Mouse (Mus musculus) heart, embryonic 13.5 days (tissue): Measurements from ENCODE around the gene Ppp1r27. TPM values are rescaled to one million over a fixed set of nuclear protein-coding genes. Genes with fewer than 3 reads are reported as not detected.
A peak's percentile ranks its signal among the peaks of the same experiment; 100 is the strongest.

Source experiments
- ATAC-seq: fragments of 200-750 bp; cut with Nextera tagmentation; 2 replicates; pipeline ENCODE4 v1.8.0; 2017; ENCODE audit warnings: moderate TSS enrichment; ENCODE audit not compliant: insufficient number of reproducible peaks, low FRiP score, low TSS enrichment; ENCODE audit errors: extremely low read depth
- H3K27ac ChIP-seq: fragments of 300-500 bp; sonication (generic); replicated peaks from 2 replicates; pipeline ENCODE4 v1.5.1; 2015; ENCODE audit warnings: moderate library complexity, mild to moderate bottlenecking, inconsistent platforms
- H3K27me3 ChIP-seq: fragments of 300-500 bp; sonication (generic); replicated peaks from 2 replicates; pipeline ENCODE4 v1.6.1; 2015; ENCODE audit warnings: mild to moderate bottlenecking, inconsistent platforms
- H3K36me3 ChIP-seq: fragments of 300-500 bp; sonication (generic); 2 replicates; pipeline ENCODE4 v1.6.1; 2015; ENCODE audit warnings: mild to moderate bottlenecking, inconsistent platforms
- H3K4me1 ChIP-seq: fragments of 300-500 bp; sonication (generic); 2 replicates; pipeline ENCODE4 v1.6.1; 2015; ENCODE audit warnings: inconsistent platforms
- H3K4me2 ChIP-seq: fragments of 300-500 bp; sonication (generic); 2 replicates; pipeline ENCODE4 v1.6.1; 2015; ENCODE audit warnings: inconsistent platforms, mild to moderate bottlenecking, moderate library complexity
- H3K4me3 ChIP-seq: fragments of 300-500 bp; sonication (generic); 2 replicates; pipeline ENCODE4 v1.5.1; 2015; ENCODE audit warnings: moderate library complexity, mild to moderate bottlenecking, inconsistent platforms
- H3K9ac ChIP-seq: fragments of 300-500 bp; sonication (generic); 2 replicates; pipeline ENCODE4 v1.6.1; 2015; ENCODE audit warnings: inconsistent platforms, mild to moderate bottlenecking, moderate library complexity
- H3K9me3 ChIP-seq: fragments of 300-500 bp; sonication (generic); 2 replicates; pipeline ENCODE4 v1.6.1; 2016; ENCODE audit warnings: inconsistent platforms
- WGBS: fragments of 180-500 bp; shearing (Covaris S2); methylation state at CpG from one replicate; pipeline ENCODE4 v1.1.7; 2015; ENCODE audit warnings: mixed read lengths; 5-methylcytosine and 5-hydroxymethylcytosine counted together
- polyA plus RNA-seq: library from polyadenylated mRNA; unstranded; fragments of >200 nt; fragmentation: Nextera tagmentation; extraction: Ambion mirVana; gene quantifications from 2 replicates; pipeline ENCODE4 v1.2.1, GENCODE M21; 2015

Gene Ppp1r27
- polyA plus RNA-seq, 1 experiment from 2014 or later, result not detected

DNA sequence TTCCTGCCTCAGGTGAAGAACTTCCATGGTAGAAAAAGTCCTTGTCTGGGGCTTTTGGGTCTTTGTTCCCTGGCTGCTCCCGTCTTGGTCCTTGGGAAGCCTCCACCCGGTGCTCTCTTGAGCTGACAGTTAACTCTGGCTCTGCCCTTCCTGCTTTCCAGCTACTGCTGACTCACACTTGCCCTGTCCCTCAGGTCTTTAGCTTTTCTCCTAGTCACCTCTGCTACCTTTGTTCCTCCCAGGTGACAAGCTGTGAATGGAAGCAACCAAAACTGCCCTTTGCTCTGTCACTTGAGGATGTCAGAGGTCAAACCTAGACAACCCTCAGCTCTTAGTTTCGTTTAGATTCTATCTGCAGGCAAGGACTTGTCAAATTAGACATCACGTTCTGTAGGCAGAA lies 41.0 kb downstream of the Ppp1r27 start:
- Histone ChIP-seq H3K9ac (peak overlapping the region; percentile 80), H3K36me3 (no peaks in the 10 kb centered on the region), H3K4me2 (peak overlapping the region; percentile 69), H3K27ac (peak overlapping the region; percentile 41; the same call in 1 of the 2 replicates), H3K9me3 (no peaks in the 10 kb centered on the region), H3K4me1 (peaks cover 13% of the 10 kb centered on the region), H3K27me3 (no peaks in the 10 kb centered on the region), H3K4me3 (no peak overlapping the region)
- ATAC-seq, result no peak
- WGBS, result 34% methylated on average over 4 of the region's 4 CpGs

DNA sequence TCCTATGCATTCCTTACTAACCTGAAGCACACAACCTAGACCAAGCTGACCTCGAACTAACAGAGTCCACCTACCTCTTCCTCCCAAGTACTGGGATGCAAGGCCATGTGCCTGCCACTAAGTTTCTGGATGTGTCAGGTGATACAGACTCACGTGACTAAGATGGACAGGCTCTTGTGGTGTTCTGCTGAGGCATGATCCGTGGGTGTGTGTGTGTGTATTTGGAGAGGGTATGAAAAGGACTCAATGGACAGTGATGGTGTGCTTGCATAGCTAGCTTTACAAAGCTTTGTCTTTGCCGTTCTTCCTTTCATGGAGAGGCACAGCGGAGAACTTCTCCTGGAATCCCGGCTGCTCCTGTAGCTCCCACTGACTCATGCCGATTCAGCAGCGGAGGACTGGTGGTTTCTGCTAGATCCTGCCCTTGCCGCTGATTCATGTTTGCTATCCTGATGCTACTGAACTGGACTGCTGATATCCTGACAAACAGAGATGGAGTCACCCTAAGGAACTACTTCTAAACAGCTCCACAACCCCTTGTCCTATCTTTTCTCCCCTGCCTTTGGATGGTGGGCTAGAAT lies 42.6 kb downstream of the Ppp1r27 start:
- WGBS, result 77% methylated on average over 9 of the region's 9 CpGs
- no peaks in the 10 kb centered on the region for H3K9me3 ChIP-seq
- H3K36me3 ChIP-seq, result no peaks in the 10 kb centered on the region
- H3K4me3 ChIP-seq, result no peak overlapping the region
- no peak for ATAC-seq
- no peaks in the 10 kb centered on the region for H3K27me3 ChIP-seq
- H3K4me2 ChIP-seq, result no peak overlapping the region
- peaks cover 13% of the 10 kb centered on the region for H3K4me1 ChIP-seq
- no peak overlapping the region for H3K27ac ChIP-seq
- no peak overlapping the region for H3K9ac ChIP-seq

DNA sequence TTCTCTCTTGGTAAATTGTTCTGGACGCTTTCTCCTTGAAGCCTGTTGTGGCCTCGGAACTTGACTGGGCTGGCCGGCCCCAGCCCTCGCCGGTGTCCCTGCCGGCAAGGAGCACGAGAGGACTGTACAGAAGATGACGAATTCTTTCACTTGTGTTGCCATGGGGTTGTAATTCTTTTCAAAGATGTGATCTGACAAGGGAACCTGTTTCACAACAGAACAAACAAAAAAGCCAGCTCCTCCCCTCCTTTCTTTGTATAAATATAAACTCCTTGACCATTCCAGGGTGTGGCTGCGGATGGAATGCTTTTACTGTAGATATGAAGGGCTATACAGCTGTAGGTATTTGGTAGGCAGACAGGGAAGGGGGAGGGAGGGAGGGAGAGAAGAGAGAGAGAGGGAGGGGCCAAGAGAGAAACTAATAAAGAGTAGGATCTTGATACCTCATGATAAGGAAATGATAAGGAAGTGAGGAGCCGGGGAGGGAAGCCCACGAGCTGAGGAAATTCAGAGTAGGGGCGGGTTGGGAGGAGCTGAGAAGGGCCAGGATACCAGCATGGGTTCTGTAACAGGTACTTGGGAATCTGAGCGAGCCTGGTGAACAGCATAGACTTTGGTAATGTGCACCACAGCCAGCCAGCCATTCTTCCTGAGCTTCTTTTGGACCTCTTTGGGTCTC lies 43.2 kb downstream of the Ppp1r27 start:
- Histone ChIP-seq H3K9me3 (no peaks in the 10 kb centered on the region), H3K4me2 (no peak overlapping the region), H3K9ac (no peak overlapping the region), H3K27ac (no peak overlapping the region; the same call in 1 of the 2 replicates), H3K36me3 (no peaks in the 10 kb centered on the region), H3K27me3 (no peaks in the 10 kb centered on the region), H3K4me3 (no peak overlapping the region), H3K4me1 (peaks cover 13% of the 10 kb centered on the region)
- 63% methylated on average over 13 of the region's 13 CpGs for WGBS
- ATAC-seq, result no peak

DNA sequence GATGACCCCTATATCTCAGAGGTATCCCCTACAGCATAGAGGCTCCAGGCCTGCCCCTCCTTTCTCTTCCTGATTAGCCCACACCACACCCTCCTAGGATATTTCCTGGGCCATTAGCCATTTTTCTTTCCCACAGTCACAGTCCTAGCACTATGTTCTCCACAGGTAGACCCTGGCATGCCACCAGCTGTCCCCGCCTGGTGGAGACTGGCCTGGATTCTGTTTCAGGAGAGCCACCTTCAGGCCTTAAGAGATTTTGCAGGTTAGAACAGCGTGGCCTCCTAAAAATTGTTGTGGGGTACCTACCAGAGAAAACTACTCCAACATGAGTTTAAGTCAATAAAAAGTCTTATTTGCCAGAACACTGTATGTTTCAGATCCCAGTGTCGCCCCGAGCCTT lies 44.0 kb downstream of the Ppp1r27 start:
- 63% methylated on average over 4 of the region's 4 CpGs for WGBS
- Histone ChIP-seq H3K27ac (no peak overlapping the region), H3K36me3 (no peaks in the 10 kb centered on the region), H3K27me3 (no peaks in the 10 kb centered on the region), H3K4me2 (no peak overlapping the region), H3K9ac (no peak overlapping the region), H3K4me3 (no peak overlapping the region), H3K9me3 (no peaks in the 10 kb centered on the region), H3K4me1 (peaks cover 13% of the 10 kb centered on the region)
- ATAC-seq, result no peak

DNA sequence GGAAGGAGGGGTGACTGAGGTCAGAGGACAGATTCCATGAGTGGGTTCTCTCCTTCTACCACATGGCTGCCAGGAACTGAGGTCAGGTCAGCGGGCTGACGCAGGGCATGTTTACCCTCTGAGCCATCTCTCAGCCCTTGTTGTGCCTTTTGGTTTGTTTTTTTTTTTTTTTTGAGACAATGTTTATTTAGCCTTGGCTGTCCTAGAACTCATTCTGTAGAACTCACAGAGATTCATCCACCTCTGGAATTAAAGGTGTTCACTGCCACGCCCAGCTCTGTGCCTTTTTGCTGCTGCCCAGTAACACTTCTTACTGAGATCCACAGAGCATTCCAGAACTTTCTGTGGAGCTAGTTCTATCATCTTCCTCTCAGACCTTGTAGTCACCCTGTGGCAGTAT lies 45.3 kb downstream of the Ppp1r27 start:
- H3K27ac ChIP-seq, result no peak overlapping the region
- H3K4me1 ChIP-seq, result peaks cover 8% of the 10 kb centered on the region
- H3K9me3 ChIP-seq, result no peaks in the 10 kb centered on the region
- 86% methylated on average over 3 of the region's 3 CpGs for WGBS
- H3K9ac ChIP-seq, result no peak overlapping the region
- no peaks in the 10 kb centered on the region for H3K27me3 ChIP-seq
- H3K36me3 ChIP-seq, result no peaks in the 10 kb centered on the region
- no peak overlapping the region for H3K4me2 ChIP-seq
- ATAC-seq, result no peak
- no peak overlapping the region for H3K4me3 ChIP-seq

DNA sequence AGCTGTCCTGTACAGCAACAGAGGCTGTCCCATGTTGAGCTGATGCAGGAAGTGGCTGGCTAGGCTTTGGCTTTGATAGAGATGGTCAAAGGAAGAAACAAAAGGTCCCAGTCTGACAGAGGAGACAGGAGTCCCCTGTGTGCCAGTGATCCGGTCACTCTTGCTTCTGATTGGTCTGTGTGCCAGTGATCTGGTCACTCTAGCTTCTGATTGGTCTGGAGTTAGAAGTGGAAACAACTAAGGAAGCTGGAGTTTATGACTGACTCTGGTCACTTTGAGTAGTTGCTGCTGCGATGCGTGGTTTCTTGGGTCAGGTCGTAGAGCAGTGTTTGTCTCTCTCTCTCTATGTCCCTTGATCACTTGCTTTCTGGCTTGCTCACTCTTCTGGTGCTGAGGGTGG lies 49.2 kb downstream of the Ppp1r27 start:
- H3K9ac ChIP-seq, result no peak overlapping the region
- H3K4me2 ChIP-seq, result no peak overlapping the region
- H3K4me1 ChIP-seq, result peaks cover 8% of the 10 kb centered on the region
- H3K4me3 ChIP-seq, result no peak overlapping the region
- no peak for ATAC-seq
- no peaks in the 10 kb centered on the region for H3K27me3 ChIP-seq
- no peaks in the 10 kb centered on the region for H3K9me3 ChIP-seq
- peaks cover 26% of the 10 kb centered on the region for H3K36me3 ChIP-seq
- 89% methylated on average over 4 of the region's 4 CpGs for WGBS
- no peak overlapping the region for H3K27ac ChIP-seq

DNA sequence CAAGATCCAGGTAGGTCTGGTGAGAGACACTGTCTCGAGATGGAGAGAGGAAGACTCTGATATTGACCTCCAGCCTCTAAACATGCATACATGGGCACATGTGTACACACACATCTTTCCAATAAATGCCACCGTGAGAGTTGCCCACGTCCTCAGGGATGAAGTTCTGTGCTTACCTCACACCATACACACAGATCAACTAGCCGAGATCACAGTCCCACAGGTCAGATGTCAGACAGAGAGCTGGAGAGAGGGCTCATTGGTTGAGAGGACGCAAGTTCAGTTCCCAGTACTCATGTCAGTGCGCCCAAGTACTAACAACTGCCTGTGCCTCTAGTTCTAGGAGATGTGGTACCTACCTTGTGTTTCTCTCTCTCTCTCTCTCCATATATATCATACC lies 49.9 kb downstream of the Ppp1r27 start:
- ATAC-seq, result no peak
- Histone ChIP-seq H3K9ac (0 out of 2 replicates have a peak overlapping the region, but pooled peaks have one; percentile 29), H3K4me2 (no peak overlapping the region), H3K4me3 (no peak overlapping the region), H3K27ac (no peak overlapping the region), H3K27me3 (no peaks in the 10 kb centered on the region), H3K4me1 (peaks cover 8% of the 10 kb centered on the region), H3K9me3 (no peaks in the 10 kb centered on the region), H3K36me3 (peaks cover 33% of the 10 kb centered on the region)
- WGBS, result 63% methylated on average over 6 of the region's 6 CpGs

DNA sequence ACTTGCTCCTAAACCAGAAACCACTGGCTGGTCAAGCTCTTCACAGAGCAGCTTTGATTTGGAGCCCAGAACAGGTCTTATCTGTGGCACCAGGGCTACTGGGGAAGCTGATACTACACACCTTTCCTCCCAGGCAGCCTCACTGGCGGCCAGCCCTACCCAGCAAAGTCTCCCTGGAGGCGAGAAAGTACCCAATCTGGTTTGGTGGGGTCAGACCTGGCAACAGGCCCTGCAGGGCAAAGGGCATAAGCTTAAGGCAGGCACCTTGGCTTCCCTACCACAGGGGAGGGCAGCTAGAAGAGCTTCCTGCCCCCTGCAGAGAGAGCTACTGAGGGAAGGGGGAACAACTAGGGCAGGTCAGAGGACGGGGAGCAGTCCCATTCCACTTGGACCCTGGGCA lies 50.6 kb downstream of the Ppp1r27 start:
- H3K9ac ChIP-seq, result peak overlapping the region; percentile 29
- 7% methylated on average over 3 of the region's 3 CpGs for WGBS
- peaks cover 39% of the 10 kb centered on the region for H3K36me3 ChIP-seq
- no peak overlapping the region for H3K27ac ChIP-seq
- H3K4me3 ChIP-seq, result no peak overlapping the region
- H3K9me3 ChIP-seq, result no peaks in the 10 kb centered on the region
- no peak overlapping the region for H3K4me2 ChIP-seq
- ATAC-seq, result no peak
- H3K27me3 ChIP-seq, result no peaks in the 10 kb centered on the region
- H3K4me1 ChIP-seq, result peaks cover 8% of the 10 kb centered on the region

Other genes with a start within 250 kb of the Ppp1r27 start
- gene Actg1, start 202.6 kb downstream of the Ppp1r27 start, polyA plus RNA-seq, result 1,234 and 1,290 TPM in 2 replicates
- gene Fscn2, start 189.6 kb downstream of the Ppp1r27 start, polyA plus RNA-seq, result 0.31 and 0.50 TPM in 2 replicates
- gene Faap100, start 172.4 kb downstream of the Ppp1r27 start, polyA plus RNA-seq, result 29.1 and 33.5 TPM in 2 replicates
- gene Nploc4, start 113.4 kb downstream of the Ppp1r27 start, polyA plus RNA-seq, result 28.2 and 28.3 TPM in 2 replicates
- not detected in 2 replicates for gene Tspan10, start 108.5 kb downstream of the Ppp1r27 start, polyA plus RNA-seq
- not detected in 2 replicates for gene Pde6g, start 97.6 kb downstream of the Ppp1r27 start, polyA plus RNA-seq
- gene Oxld1, start 93.1 kb downstream of the Ppp1r27 start, polyA plus RNA-seq, result 14.2 and 16.6 TPM in 2 replicates
- gene Ccdc137, start 93.0 kb downstream of the Ppp1r27 start, polyA plus RNA-seq, result 19.1 and 21.1 TPM in 2 replicates
- 36.4 and 39.3 TPM in 2 replicates for gene Arl16, start 83.5 kb downstream of the Ppp1r27 start, polyA plus RNA-seq
- gene Mrpl12, start 66.5 kb downstream of the Ppp1r27 start, polyA plus RNA-seq, result 212 and 228 TPM in 2 replicates
- gene Slc25a10, start 59.3 kb downstream of the Ppp1r27 start, polyA plus RNA-seq, result 42.9 and 43.2 TPM in 2 replicates
- gene Gcgr, start 20.4 kb downstream of the Ppp1r27 start, polyA plus RNA-seq, result 2.1 and 2.4 TPM in 2 replicates
- 134 and 140 TPM in 2 replicates for gene Mcrip1, start 1.4 kb downstream of the Ppp1r27 start, polyA plus RNA-seq
- gene P4hb, start 22.1 kb upstream of the Ppp1r27 start, polyA plus RNA-seq, result 427 and 448 TPM in 2 replicates
- gene Arhgdia, start 30.5 kb upstream of the Ppp1r27 start, polyA plus RNA-seq, result 435 and 436 TPM in 2 replicates
- gene Alyref, start 47.2 kb upstream of the Ppp1r27 start, polyA plus RNA-seq, result 253 and 284 TPM in 2 replicates
- gene Anapc11, start 47.3 kb upstream of the Ppp1r27 start, polyA plus RNA-seq, result 174 and 199 TPM in 2 replicates
- 14.9 and 18.6 TPM in 2 replicates for gene Npb, start 57.3 kb upstream of the Ppp1r27 start, polyA plus RNA-seq
- 71.8 and 90.4 TPM in 2 replicates for gene Pcyt2, start 66.8 kb upstream of the Ppp1r27 start, polyA plus RNA-seq
- gene Sirt7, start 74.1 kb upstream of the Ppp1r27 start, polyA plus RNA-seq, result 17.7 and 20.4 TPM in 2 replicates
- 18.1 and 19.9 TPM in 2 replicates for gene Mafg, start 82.5 kb upstream of the Ppp1r27 start, polyA plus RNA-seq
- 22.2 and 23.5 TPM in 2 replicates for gene Pycr1, start 92.6 kb upstream of the Ppp1r27 start, polyA plus RNA-seq
- 13.0 and 13.9 TPM in 2 replicates for gene Myadml2, start 97.0 kb upstream of the Ppp1r27 start, polyA plus RNA-seq
- gene Notum, start 110.0 kb upstream of the Ppp1r27 start, polyA plus RNA-seq, result 2.3 and 2.7 TPM in 2 replicates
- 105 and 109 TPM in 2 replicates for gene Aspscr1, start 121.8 kb upstream of the Ppp1r27 start, polyA plus RNA-seq
- 120 and 122 TPM in 2 replicates for gene Cenpx, start 162.6 kb upstream of the Ppp1r27 start, polyA plus RNA-seq
- 27.8 and 28.1 TPM in 2 replicates for gene Lrrc45, start 162.8 kb upstream of the Ppp1r27 start, polyA plus RNA-seq
- gene Rac3, start 170.3 kb upstream of the Ppp1r27 start, polyA plus RNA-seq, result 6.4 and 9.8 TPM in 2 replicates
- gene Dcxr, start 176.1 kb upstream of the Ppp1r27 start, polyA plus RNA-seq, result 7.5 and 7.6 TPM in 2 replicates
- 2.1 and 3.8 TPM in 2 replicates for gene Cbr2, start 181.0 kb upstream of the Ppp1r27 start, polyA plus RNA-seq
- gene Hmga1b, start 211.7 kb upstream of the Ppp1r27 start, polyA plus RNA-seq, result 1.8 and 2.6 TPM in 2 replicates
- 21.4 and 24.5 TPM in 2 replicates for gene Rfng, start 233.1 kb upstream of the Ppp1r27 start, polyA plus RNA-seq
- 139 and 146 TPM in 2 replicates for gene Gps1, start 233.1 kb upstream of the Ppp1r27 start, polyA plus RNA-seq
- gene Dus1l, start 245.3 kb upstream of the Ppp1r27 start, polyA plus RNA-seq, result 40.8 and 45.2 TPM in 2 replicates